Mouse (Mus musculus) stomach, embryonic 16.5 days (tissue): ENCODE results near the gene Mageb3. TPM values are rescaled to one million over a fixed set of nuclear protein-coding genes. Genes with fewer than 3 reads are reported as not detected.
A peak's percentile ranks its signal among the peaks of the same experiment; 100 is the strongest.
"Not testable (repeated sequence)": the region's sequence is repeated elsewhere in the genome, so short reads cannot be mapped to it uniquely, and the experiment has no call there.

ENCODE experiments used
- ATAC-seq: fragments of 200-750 bp; cut with Nextera tagmentation; 2 replicates; pipeline ENCODE4 v1.8.0; 2017; ENCODE audit warnings: moderate number of reproducible peaks, moderate TSS enrichment; ENCODE audit not compliant: insufficient read depth, low FRiP score
- H3K27ac ChIP-seq: fragments of 300-500 bp; sonication (generic); 2 replicates; pipeline ENCODE4 v1.5.1; 2014; ENCODE audit warnings: low read length
- H3K27me3 ChIP-seq: fragments of 300-500 bp; sonication (generic); 2 replicates; pipeline ENCODE4 v1.6.1; 2014; ENCODE audit warnings: low read length, control low read depth, mixed read lengths; ENCODE audit not compliant: control insufficient read depth, insufficient read depth
- H3K36me3 ChIP-seq: fragments of 300-500 bp; sonication (generic); 2 replicates; pipeline ENCODE4 v1.6.1; 2014; ENCODE audit warnings: low read length; ENCODE audit not compliant: control insufficient read depth, insufficient read depth
- H3K4me1 ChIP-seq: fragments of 300-500 bp; sonication (generic); 2 replicates; pipeline ENCODE4 v1.6.1; 2014; ENCODE audit warnings: low read length, control low read depth, mixed read lengths; ENCODE audit not compliant: control insufficient read depth, insufficient read depth
- H3K4me2 ChIP-seq: fragments of 300-500 bp; sonication (generic); 2 replicates; pipeline ENCODE4 v1.6.1; 2014; ENCODE audit warnings: low read depth, low read length, mixed read lengths
- H3K4me3 ChIP-seq: fragments of 300-500 bp; sonication (generic); replicated peaks from 2 replicates; pipeline ENCODE4 v1.5.1; 2014; ENCODE audit warnings: mild to moderate bottlenecking, low read length
- H3K9ac ChIP-seq: fragments of 300-500 bp; sonication (generic); 2 replicates; pipeline ENCODE4 v1.6.1; 2014; ENCODE audit warnings: low read length
- H3K9me3 ChIP-seq: fragments of 300-500 bp; sonication (generic); replicated peaks from 2 replicates; pipeline ENCODE4 v1.6.1; 2016; ENCODE audit warnings: low read length, control low read depth; ENCODE audit not compliant: control insufficient read depth
- WGBS: fragments of 180-500 bp; shearing (Covaris S2); extraction: QIAGEN DNeasy Blood & Tissue Kit; methylation state at CpG from one replicate; pipeline ENCODE4 v1.1.7; 2014; 5-methylcytosine and 5-hydroxymethylcytosine counted together
- polyA plus RNA-seq: library from polyadenylated mRNA; unstranded; fragments of >200 nt; fragmentation: Nextera tagmentation; extraction: Ambion mirVana; gene quantifications from 2 replicates; pipeline ENCODE4 v1.2.1, GENCODE M21; 2015

Mageb3 gene
- polyA plus RNA-seq: 0.05 and 0.09 TPM in 2 replicates

DNA sequence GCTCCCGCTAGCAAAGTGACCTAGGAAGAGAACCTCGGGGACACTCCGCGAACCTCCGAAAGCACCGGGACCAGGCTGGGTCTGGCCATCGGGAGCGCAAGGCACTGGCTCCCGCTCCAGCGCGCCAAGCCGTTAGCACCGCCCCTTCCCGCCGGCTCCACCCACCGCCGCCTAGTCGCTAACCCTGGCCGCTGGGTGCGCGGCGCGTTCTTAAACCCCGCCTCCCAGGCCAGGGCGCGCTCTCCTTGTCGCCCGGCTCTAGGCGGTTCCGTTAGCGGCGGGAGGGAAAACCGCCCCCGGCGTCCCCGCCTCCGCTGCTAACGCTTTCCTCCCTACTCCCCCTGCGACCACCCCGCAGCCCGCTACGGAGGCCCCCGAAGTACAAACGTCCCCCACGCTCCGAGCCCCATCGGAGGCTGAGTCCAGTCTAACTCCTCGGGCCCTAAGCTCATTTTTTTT is at the start of gene Mageb3, which contains the start of gene Ctdspl2:
TSS of gene Mageb3 (minus strand) at position 328 of the 459 bp plus-strand sequence.
TSS of gene Ctdspl2 (plus strand) at position 237 of the 459 bp plus-strand sequence.
- Histone ChIP-seq H3K9ac (peak within 1 kb of the TSS; percentile 97), H3K4me3 (peak within 1 kb of the TSS; percentile 98), H3K36me3 (no peaks in the 10 kb centered on the region), H3K4me1 (peaks cover 15% of the 10 kb centered on the region), H3K4me2 (peak within 1 kb of the TSS; percentile 70), H3K27ac (peak within 1 kb of the TSS; percentile 97), H3K9me3 (no peaks in the 10 kb centered on the region), H3K27me3 (no peaks in the 10 kb centered on the region)
- under 1% methylated on average over 46 of the region's 48 CpGs for WGBS
- ATAC-seq: peak; percentile 98

DNA sequence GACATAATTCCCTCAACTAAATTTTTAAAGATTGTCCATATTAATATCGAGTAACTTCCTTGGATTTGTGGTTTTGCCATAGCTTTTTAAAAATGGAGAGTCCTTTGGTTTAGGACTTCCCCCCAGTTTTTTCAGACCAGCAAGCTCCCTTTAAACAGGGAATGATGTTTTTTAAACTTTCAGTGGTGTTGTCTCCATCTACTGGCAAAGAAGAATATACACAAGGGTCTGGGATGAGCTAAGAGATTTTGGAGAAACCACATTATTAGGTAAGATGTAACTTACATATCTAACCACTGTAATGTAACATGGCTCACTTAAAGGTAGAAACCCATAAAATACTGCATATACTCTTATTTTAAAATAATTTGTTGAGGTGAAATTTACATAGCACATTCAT is 39.8 kb upstream of the Mageb3 start:
- 84% methylated on average over 1 of the region's 1 CpGs for WGBS
- Histone ChIP-seq H3K4me3 (no peak overlapping the region), H3K27ac (no peak overlapping the region), H3K9me3 (no peaks in the 10 kb centered on the region), H3K4me2 (no peak overlapping the region), H3K9ac (no peak overlapping the region), H3K4me1 (no peaks in the 10 kb centered on the region), H3K27me3 (no peaks in the 10 kb centered on the region), H3K36me3 (peaks cover 6% of the 10 kb centered on the region)
- no peak for ATAC-seq

DNA sequence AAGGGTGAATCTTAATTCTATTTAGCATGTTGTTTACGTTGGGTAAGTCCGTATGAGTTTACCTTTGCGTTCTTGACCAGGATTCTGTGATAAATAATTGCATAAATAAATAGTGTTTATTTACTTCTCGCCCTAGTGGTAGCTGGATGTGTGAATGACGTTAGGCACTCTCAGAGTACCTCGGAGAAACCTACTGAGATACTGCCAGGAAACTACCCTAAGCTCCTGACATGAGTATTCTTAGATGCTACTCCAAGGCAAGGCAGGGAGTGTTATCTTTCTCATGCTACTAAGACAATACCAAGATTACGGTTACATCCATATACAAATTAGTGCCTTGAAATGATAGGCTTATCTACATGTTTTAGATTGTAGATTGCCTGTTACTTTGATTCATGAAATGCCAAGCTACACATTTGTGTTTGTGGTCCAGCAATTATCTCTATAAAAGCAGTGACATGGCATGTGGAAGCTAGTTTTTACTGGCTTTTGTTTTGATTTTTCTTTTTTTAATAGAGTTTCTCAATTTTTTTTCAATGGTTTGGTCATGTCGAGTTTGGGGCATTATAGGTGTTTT is 1.4 kb upstream of the Mageb3 start:
- Histone ChIP-seq H3K9ac (peak overlapping the region; percentile 97), H3K4me1 (peaks cover 15% of the 10 kb centered on the region), H3K27ac (peak overlapping the region; percentile 97; the same call in 1 of the 2 replicates), H3K9me3 (no peaks in the 10 kb centered on the region), H3K36me3 (no peaks in the 10 kb centered on the region), H3K27me3 (no peaks in the 10 kb centered on the region), H3K4me2 (peak overlapping the region; percentile 67), H3K4me3 (peak overlapping the region; percentile 98)
- WGBS: 5% methylated on average over 8 of the region's 8 CpGs
- no peak for ATAC-seq

DNA sequence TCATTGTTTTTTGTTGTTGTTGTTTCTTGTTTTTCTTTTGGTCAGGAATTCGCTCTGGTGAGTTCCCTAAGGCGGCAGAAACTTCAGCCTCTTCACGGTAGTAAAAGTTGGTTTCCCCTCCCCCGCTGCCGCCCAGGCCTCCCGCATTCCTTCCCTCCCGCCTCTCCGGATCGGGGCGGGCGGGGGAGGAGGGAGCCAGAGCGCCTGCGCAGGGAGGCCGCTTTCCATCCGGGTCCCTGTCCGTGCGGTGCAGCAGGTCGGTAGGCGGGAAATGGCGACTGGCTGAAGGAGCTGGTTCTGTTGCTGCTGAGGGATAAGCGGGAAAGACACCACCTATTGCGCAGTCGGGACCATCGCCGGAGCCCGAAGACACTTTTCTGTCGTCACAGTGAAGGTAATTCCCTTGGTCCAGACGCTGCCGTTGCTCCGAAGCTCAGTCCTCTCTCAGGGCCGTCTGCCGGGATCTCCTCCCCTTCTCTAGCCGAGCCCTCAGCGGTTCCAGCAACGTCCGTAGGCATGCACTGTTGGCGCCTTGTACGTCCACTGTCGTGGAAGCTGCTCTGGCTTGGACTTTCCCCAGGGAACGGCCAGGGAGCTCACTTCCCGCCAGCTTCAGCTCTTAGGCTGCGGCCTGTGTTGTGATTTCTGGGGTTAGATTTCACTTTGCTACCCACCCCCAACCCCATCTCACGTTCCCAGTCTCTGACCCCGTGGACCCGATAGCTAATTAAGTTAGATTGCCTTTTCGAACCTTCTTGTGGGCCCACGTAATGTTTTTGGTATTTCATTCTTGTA is 529 bp upstream of the Mageb3 start:
- Histone ChIP-seq H3K9ac (peak overlapping the region; percentile 97), H3K27ac (peak overlapping the region; percentile 97), H3K27me3 (no peaks in the 10 kb centered on the region), H3K4me1 (peaks cover 15% of the 10 kb centered on the region), H3K36me3 (no peaks in the 10 kb centered on the region), H3K4me3 (peak overlapping the region; percentile 98), H3K9me3 (no peaks in the 10 kb centered on the region), H3K4me2 (peak overlapping the region; percentile 70)
- peak; percentile 94 for ATAC-seq
- WGBS: under 1% methylated on average over 47 of the region's 47 CpGs

DNA sequence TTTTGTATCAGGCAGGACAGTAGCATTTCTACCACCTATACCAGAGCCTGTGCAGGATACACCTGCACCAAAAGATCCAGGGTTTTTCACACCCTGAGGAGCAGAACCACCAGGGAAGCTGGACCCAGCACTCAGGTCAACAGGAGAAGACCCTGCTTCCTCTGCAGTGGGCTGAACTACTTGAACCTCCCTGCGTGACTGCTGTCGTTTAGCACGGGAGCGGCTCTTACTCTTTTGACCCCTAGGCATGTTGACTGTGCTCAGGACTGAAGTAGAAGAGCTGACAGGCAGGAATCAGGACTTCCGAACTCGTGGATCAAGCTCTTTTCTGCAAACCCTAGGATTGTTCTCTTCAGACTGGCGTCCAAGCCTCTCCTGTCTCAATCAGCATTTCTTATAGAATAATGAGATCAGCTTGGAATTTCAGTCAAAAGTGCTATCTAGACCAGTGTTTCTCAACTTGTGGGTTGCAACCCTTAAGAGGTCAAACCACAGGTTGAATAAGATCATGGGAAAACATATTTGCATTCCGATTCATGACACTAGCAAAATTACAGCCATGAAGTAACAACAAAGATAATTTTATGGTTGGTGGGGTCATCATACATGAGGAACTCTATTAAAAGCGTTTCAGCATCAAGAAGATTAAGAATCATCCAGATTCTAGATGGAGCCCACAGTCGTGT is 778 bp downstream of the Mageb3 start:
- Histone ChIP-seq H3K27ac (peak overlapping the region; percentile 97), H3K4me3 (peak overlapping the region; percentile 98), H3K4me2 (peak overlapping the region; percentile 70), H3K4me1 (peaks cover 15% of the 10 kb centered on the region), H3K27me3 (no peaks in the 10 kb centered on the region), H3K9ac (peak overlapping the region; percentile 97), H3K9me3 (no peaks in the 10 kb centered on the region), H3K36me3 (no peaks in the 10 kb centered on the region)
- WGBS: 12% methylated on average over 10 of the region's 10 CpGs
- no peak for ATAC-seq

DNA sequence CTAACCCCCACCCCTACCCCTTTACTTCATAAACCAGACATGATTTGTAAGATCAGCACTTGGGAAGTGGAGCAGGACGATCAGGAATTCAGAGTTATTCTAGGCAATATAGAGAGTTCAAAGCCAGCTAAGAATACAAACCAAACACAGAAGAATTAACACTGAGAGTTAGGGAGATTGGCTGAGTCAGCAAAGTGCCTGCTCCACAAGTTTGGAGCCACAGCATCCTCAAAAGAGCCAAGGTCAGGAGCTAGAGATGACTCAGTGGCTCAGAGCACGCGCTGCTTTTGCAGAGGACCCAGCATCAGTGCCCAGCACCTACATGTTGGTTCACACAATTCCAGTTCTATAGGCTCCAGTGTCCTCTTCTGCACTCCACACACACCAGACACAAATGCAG is 12.5 kb downstream of the Mageb3 start:
- Histone ChIP-seq H3K9ac (no peak overlapping the region), H3K4me3 (no peak overlapping the region), H3K9me3 (no peaks in the 10 kb centered on the region), H3K27ac (no peak overlapping the region), H3K4me2 (no peak overlapping the region), H3K27me3 (no peaks in the 10 kb centered on the region), H3K4me1 (no peaks in the 10 kb centered on the region), H3K36me3 (no peaks in the 10 kb centered on the region)
- WGBS: 79% methylated on average over 3 of the region's 3 CpGs
- ATAC-seq: no peak

DNA sequence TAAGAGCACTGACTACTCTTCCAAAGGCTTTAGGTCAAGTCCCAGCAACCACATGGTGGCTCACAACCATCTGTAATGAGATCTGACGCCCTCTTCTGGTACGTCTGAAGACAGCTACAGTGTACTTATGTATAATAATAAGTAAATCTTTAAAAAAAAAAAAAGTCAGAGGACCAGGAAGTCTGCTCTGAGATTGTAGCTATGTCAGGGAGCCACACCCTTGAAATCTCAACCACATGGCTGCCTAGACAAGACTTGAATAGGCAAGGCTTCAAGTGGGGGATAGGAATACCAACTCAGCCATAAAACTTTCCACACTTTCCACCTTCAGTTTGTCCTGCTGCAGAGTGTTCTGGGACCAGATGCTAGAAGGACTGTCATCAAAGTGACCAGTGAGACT is 18.3 kb downstream of the Mageb3 start:
- not testable (repeated sequence) for H3K9me3 ChIP-seq, H3K4me1 ChIP-seq, H3K9ac ChIP-seq, H3K27me3 ChIP-seq, H3K4me2 ChIP-seq, H3K27ac ChIP-seq, ATAC-seq, H3K4me3 ChIP-seq, H3K36me3 ChIP-seq
- 70% methylated on average over 2 of the region's 2 CpGs for WGBS

DNA sequence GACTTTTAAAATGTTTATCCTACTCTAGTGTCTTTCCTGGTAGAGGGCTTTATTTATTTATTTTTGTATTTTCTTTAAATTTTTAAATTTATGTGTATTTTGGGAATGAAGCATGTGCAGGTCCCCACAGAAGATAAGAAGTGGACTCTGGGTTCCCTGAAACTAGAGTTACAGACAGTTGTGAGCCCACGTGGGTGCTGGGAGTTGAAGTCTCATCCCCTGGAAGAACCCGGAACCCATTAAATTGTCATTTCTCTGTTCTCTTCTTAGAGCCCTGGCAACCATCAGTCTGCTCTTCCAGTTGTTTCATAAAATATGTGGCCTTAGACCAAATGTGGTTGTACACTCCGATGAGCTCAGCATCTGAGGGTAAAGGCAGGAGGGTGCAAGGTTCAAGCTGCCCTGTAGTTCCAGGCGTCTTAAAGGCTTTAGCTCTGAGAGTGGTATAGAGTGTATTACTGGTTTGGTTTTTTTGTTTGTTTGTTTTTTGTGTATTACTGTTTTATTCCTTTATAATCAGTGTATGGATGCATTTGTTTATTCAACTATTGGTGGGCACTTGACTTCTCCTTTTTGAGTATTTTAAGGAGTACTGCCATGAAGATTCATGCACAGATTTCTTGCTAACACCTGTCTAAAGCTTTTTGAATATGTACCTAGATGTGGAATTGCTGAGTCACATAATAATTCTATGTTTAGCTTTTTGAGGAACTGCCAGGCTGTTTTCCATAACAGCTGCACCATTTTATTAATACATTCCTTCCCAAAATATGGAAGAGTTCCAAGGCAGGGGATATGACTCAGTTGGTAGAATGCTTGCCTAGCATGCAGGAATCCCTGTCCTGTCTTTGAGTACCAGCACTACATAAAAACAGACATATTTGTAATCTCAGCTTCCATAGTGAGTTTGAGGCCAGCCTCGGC is 39.6 kb downstream of the Mageb3 start:
- H3K27ac ChIP-seq: no peak overlapping the region
- no peak for ATAC-seq
- H3K4me2 ChIP-seq: no peak overlapping the region
- WGBS: 81% methylated on average over 5 of the region's 5 CpGs
- no peak overlapping the region for H3K4me3 ChIP-seq
- no peaks in the 10 kb centered on the region for H3K27me3 ChIP-seq
- H3K9me3 ChIP-seq: no peaks in the 10 kb centered on the region
- H3K36me3 ChIP-seq: no peaks in the 10 kb centered on the region
- no peaks in the 10 kb centered on the region for H3K4me1 ChIP-seq
- H3K9ac ChIP-seq: no peak overlapping the region
